Mouse (Mus musculus) hindbrain, embryonic 13.5 days (tissue): ENCODE results near the gene Fxyd5. TPM values are rescaled to one million over a fixed set of nuclear protein-coding genes. Genes with fewer than 3 reads are reported as not detected.

Source experiments
- ATAC-seq: fragments of 200-750 bp; cut with Nextera tagmentation; 2 replicates; pipeline ENCODE4 v1.8.0; 2017; ENCODE audit warnings: moderate TSS enrichment; ENCODE audit not compliant: low FRiP score
- H3K27ac ChIP-seq: fragments of 300-500 bp; sonication (generic); 2 replicates; pipeline ENCODE4 v1.5.1; 2015; ENCODE audit warnings: inconsistent platforms, mild to moderate bottlenecking, moderate library complexity
- H3K27me3 ChIP-seq: fragments of 300-500 bp; sonication (generic); 2 replicates; pipeline ENCODE4 v1.6.1; 2015; ENCODE audit warnings: mild to moderate bottlenecking, inconsistent platforms
- H3K36me3 ChIP-seq: fragments of 300-500 bp; sonication (generic); 2 replicates; pipeline ENCODE4 v1.6.1; 2015; ENCODE audit warnings: mild to moderate bottlenecking, inconsistent platforms
- H3K4me1 ChIP-seq: fragments of 300-500 bp; sonication (generic); replicated peaks from 2 replicates; pipeline ENCODE4 v1.6.1; 2015; ENCODE audit warnings: inconsistent platforms
- H3K4me2 ChIP-seq: fragments of 300-500 bp; sonication (generic); 2 replicates; pipeline ENCODE4 v1.6.1; 2015; ENCODE audit warnings: inconsistent platforms, mild to moderate bottlenecking, moderate library complexity
- H3K4me3 ChIP-seq: fragments of 300-500 bp; sonication (generic); 2 replicates; pipeline ENCODE4 v1.5.1; 2015; ENCODE audit warnings: mild to moderate bottlenecking, inconsistent platforms
- H3K9ac ChIP-seq: fragments of 300-500 bp; sonication (generic); 2 replicates; pipeline ENCODE4 v1.6.1; 2015; ENCODE audit warnings: mild to moderate bottlenecking, inconsistent platforms
- H3K9me3 ChIP-seq: fragments of 300-500 bp; sonication (generic); 2 replicates; pipeline ENCODE4 v1.6.1; 2016; ENCODE audit warnings: inconsistent platforms
- WGBS: fragments of 180-500 bp; shearing (Covaris S2); methylation state at CpG from one replicate; pipeline ENCODE4 v1.1.7; 2015; 5-methylcytosine and 5-hydroxymethylcytosine counted together
- polyA plus RNA-seq: library from polyadenylated mRNA; unstranded; fragments of >200 nt; fragmentation: Nextera tagmentation; extraction: Ambion mirVana; gene quantifications from 2 replicates; pipeline ENCODE4 v1.2.1, GENCODE M21; 2015

Gene Fxyd5
- polyA plus RNA-seq, 1 experiment from 2014 or later = 13.0 TPM

DNA sequence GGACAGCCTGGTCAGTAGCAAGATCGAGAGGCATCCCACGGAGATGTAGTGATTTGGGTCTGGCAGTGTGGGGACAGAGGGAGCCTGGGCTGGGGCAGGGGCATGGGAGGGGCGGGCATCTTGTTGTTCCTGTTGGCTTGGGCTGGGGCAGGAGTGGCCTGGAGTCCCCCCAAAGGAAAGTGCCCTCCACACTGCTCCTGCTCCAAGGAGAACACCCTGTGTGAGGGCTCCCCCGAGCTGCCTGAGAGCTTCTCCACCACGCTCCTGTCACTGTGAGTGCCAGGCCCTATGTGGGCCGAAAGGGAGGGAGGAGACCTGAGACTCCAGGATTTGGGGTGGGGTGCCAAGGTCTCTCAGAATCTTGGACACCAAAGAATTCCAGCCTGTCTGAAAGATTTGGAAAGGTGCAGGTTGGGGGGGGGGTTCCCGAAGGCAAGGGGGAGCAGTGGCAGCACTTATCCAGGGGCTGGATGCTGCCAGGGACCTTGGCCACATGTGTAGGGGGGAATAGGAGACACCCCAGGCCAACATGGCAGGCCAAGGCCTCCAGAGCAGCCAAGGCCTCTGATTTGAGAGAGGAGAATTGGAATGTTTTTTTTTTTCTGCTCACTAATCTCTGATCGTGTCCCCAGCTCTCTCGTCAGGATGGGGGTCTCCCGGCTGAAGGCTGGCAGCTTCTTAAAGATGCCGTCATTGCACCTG lies 17.8 kb upstream of the Fxyd5 start:
- ATAC-seq = no peak
- Histone ChIP-seq H3K27ac (0 out of 2 replicates have a peak overlapping the region, but pooled peaks have one; percentile 35), H3K4me3 (no peak overlapping the region), H3K9ac (peak overlapping the region; percentile 51; the same call in 1 of the 2 replicates), H3K27me3 (peaks cover 2% of the 10 kb centered on the region; the same call in 1 of the 2 replicates), H3K36me3 (no peaks in the 10 kb centered on the region), H3K4me2 (no peak overlapping the region), H3K4me1 (peaks cover 5% of the 10 kb centered on the region), H3K9me3 (no peaks in the 10 kb centered on the region)
- 56% methylated on average over 11 of the region's 11 CpGs for WGBS

- WGBS = 10% methylated on average over 2 of the region's 2 CpGs
- no peaks in the 10 kb centered on the region for H3K36me3 ChIP-seq
- peaks cover 12% of the 10 kb centered on the region for H3K27me3 ChIP-seq
- H3K4me1 ChIP-seq = peaks cover 12% of the 10 kb centered on the region
- H3K9me3 ChIP-seq = no peaks in the 10 kb centered on the region
- no peak within 1 kb of the TSS for H3K4me2 ChIP-seq
- no peak within 1 kb of the TSS for H3K4me3 ChIP-seq
- no peak within 1 kb of the TSS; the same call in 1 of the 2 replicates for H3K9ac ChIP-seq
- 0 out of 2 replicates have a peak, but pooled peaks have one; percentile 41 for ATAC-seq
- 0 out of 2 replicates have a peak within 1 kb of the TSS, but pooled peaks have one; percentile 35 for H3K27ac ChIP-seq
Measured at GRCm38 (mm10) chr7:31059108-31059507, 16.8 kb upstream of the Fxyd5 start, which contains the start of gene Lgi4. TSS of gene Lgi4 (plus strand) at chr7:31059342.

- Histone ChIP-seq H3K4me2 (no peak overlapping the region), H3K9ac (no peak overlapping the region), H3K4me3 (no peak overlapping the region), H3K27me3 (peaks cover 21% of the 10 kb centered on the region), H3K27ac (no peak overlapping the region), H3K9me3 (no peaks in the 10 kb centered on the region), H3K36me3 (no peaks in the 10 kb centered on the region), H3K4me1 (peaks cover 16% of the 10 kb centered on the region)
- WGBS = 88% methylated on average over 6 of the region's 6 CpGs
- no peak for ATAC-seq
Measured at GRCm38 (mm10) chr7:31058211-31058610, 15.9 kb upstream of the Fxyd5 start.

- H3K4me3 ChIP-seq = no peak overlapping the region
- H3K9ac ChIP-seq = no peak overlapping the region
- H3K4me1 ChIP-seq = peaks cover 21% of the 10 kb centered on the region
- H3K4me2 ChIP-seq = no peak overlapping the region
- H3K9me3 ChIP-seq = no peaks in the 10 kb centered on the region
- no peak for ATAC-seq
- H3K27ac ChIP-seq = no peak overlapping the region
- 79% methylated on average over 5 of the region's 5 CpGs for WGBS
- peaks cover 26% of the 10 kb centered on the region for H3K27me3 ChIP-seq
- no peaks in the 10 kb centered on the region for H3K36me3 ChIP-seq
Measured at GRCm38 (mm10) chr7:31057730-31058129, 15.4 kb upstream of the Fxyd5 start.

GRCm38 (mm10) chr7:31057071-31057470 lies 14.8 kb upstream of the Fxyd5 start, which contains the start of gene Fxyd1:
TSS of gene Fxyd1 (minus strand) at chr7:31057199.
- ATAC-seq = no peak
- H3K4me3 ChIP-seq = no peak within 1 kb of the TSS
- WGBS = 87% methylated on average over 2 of the region's 2 CpGs
- peaks cover 32% of the 10 kb centered on the region for H3K27me3 ChIP-seq
- no peaks in the 10 kb centered on the region for H3K9me3 ChIP-seq
- peaks cover 27% of the 10 kb centered on the region for H3K4me1 ChIP-seq
- H3K36me3 ChIP-seq = no peaks in the 10 kb centered on the region
- H3K27ac ChIP-seq = no peak within 1 kb of the TSS
- H3K9ac ChIP-seq = no peak within 1 kb of the TSS
- H3K4me2 ChIP-seq = no peak within 1 kb of the TSS

DNA sequence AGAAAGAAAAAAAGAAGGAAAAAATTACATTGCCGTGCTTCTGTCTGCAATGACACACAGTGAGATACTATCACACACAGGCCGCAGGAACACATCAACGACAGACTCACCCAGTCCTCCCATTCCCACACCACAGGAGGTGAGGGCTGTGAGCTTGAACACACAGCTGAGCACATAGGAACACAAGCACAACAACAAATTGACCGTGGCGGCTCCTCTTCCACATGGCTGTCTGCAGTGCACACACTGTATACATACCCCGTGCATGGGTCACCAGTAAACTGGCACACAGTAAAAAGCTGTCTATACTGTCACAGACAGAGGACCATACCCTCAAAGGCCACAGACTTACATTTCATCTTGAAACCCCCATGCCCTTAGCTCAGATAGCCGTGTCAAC lies 14.2 kb upstream of the Fxyd5 start:
- no peaks in the 10 kb centered on the region for H3K9me3 ChIP-seq
- H3K4me3 ChIP-seq = no peak overlapping the region
- 81% methylated on average over 7 of the region's 7 CpGs for WGBS
- peaks cover 39% of the 10 kb centered on the region for H3K27me3 ChIP-seq
- H3K4me2 ChIP-seq = no peak overlapping the region
- no peak for ATAC-seq
- H3K9ac ChIP-seq = no peak overlapping the region
- H3K4me1 ChIP-seq = peaks cover 33% of the 10 kb centered on the region
- no peak overlapping the region for H3K27ac ChIP-seq
- H3K36me3 ChIP-seq = no peaks in the 10 kb centered on the region

DNA sequence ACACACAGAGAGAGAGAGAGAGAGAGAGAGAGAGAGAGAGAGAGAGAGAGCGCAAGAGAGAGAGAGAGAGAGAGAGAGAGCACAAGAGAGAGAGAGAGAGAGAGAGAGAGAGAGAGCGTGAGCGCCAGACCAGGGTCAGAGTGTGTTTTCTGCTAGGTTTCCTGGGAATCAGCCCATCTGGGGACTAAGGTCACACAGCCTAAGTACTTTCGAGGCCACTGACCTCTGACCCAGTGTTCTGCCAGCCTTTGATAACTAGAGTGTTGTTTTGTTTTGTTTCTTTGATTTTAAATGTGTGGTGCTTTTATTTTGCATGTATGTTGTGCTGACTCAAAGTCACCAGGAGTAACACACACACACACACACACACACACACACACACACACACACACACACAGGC lies 13.6 kb upstream of the Fxyd5 start:
- no peaks in the 10 kb centered on the region for H3K9me3 ChIP-seq
- no peak for ATAC-seq
- no peaks in the 10 kb centered on the region for H3K36me3 ChIP-seq
- no peak overlapping the region for H3K27ac ChIP-seq
- no peak overlapping the region for H3K9ac ChIP-seq
- 31% methylated on average over 4 of the region's 4 CpGs for WGBS
- no peak overlapping the region for H3K4me3 ChIP-seq
- peaks cover 44% of the 10 kb centered on the region for H3K27me3 ChIP-seq
- H3K4me1 ChIP-seq = peaks cover 39% of the 10 kb centered on the region
- H3K4me2 ChIP-seq = no peak overlapping the region

DNA sequence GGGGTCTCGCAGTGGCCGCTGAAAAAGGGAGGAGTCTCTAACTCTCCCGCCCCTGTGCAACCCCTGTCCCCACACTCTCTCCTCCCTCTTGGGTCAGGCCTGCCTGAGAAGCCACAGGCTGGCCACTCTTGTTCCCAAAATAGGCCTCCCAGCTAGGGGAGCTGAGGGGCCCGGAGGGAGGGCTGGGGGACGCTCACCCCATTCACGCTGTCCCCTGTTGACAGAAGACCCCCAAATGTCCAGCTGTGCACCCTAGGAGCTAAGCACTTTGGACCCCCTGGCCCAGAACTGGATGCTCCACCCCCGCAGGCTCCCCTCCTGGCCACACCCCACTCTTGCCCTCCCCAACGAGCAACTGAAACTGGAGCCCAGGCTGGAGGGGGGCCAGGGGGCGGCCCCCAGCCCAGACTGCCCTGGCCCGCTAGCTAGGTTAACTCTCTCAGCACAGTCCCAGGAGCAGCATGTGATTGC lies 13.1 kb upstream of the Fxyd5 start:
- 4% methylated on average over 9 of the region's 10 CpGs for WGBS
- H3K27ac ChIP-seq = no peak overlapping the region
- no peak overlapping the region for H3K4me3 ChIP-seq
- no peaks in the 10 kb centered on the region for H3K36me3 ChIP-seq
- H3K9ac ChIP-seq = peak overlapping the region; percentile 24; the same call in 1 of the 2 replicates
- H3K9me3 ChIP-seq = no peaks in the 10 kb centered on the region
- ATAC-seq = no peak
- H3K4me2 ChIP-seq = peak overlapping the region; percentile 23; the same call in 1 of the 2 replicates
- peaks cover 44% of the 10 kb centered on the region for H3K4me1 ChIP-seq
- peaks cover 49% of the 10 kb centered on the region for H3K27me3 ChIP-seq

DNA sequence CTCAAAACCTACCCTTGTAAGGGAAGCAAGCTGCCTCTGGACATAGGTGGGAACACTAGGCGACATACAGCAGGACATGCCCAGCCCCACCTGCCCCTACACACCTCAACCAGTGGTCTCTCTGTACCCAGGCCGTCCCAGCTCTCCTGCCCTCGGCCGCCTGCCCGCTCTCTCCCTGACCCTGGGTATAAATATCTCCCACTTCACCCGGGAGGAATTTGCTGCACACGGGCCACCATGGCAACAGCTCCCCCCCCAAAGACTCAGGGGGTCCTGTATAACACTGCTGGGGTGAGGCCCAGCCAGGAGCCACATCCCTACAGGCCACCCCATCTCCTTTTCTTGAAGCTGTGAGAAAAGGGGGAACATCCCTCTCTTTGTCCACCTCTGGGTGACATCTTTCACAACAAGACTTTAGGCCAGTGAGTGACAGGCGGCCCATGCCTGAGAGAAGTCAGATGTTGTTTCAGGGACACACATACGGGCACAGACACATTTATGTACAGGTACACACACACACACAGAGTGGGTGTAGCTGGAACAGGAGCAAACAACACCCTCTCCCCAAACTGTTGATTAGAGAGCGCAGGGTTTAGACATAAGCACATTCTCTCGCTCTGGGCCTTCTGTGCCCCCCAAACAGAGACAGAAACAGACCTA lies 12.5 kb upstream of the Fxyd5 start:
- H3K9ac ChIP-seq = peak overlapping the region; percentile 24; the same call in 1 of the 2 replicates
- ATAC-seq = no peak
- H3K4me2 ChIP-seq = peak overlapping the region; percentile 23; the same call in 1 of the 2 replicates
- no peak overlapping the region for H3K4me3 ChIP-seq
- 40% methylated on average over 11 of the region's 11 CpGs for WGBS
- H3K9me3 ChIP-seq = no peaks in the 10 kb centered on the region
- H3K4me1 ChIP-seq = peaks cover 50% of the 10 kb centered on the region
- peaks cover 53% of the 10 kb centered on the region for H3K27me3 ChIP-seq
- H3K27ac ChIP-seq = no peak overlapping the region
- no peaks in the 10 kb centered on the region for H3K36me3 ChIP-seq

- WGBS = 26% methylated on average over 10 of the region's 10 CpGs
- Histone ChIP-seq H3K9me3 (no peaks in the 10 kb centered on the region), H3K9ac (no peak overlapping the region; the same call in 1 of the 2 replicates)
Measured at GRCm38 (mm10) chr7:31053882-31054447, 11.7 kb upstream of the Fxyd5 start.

DNA sequence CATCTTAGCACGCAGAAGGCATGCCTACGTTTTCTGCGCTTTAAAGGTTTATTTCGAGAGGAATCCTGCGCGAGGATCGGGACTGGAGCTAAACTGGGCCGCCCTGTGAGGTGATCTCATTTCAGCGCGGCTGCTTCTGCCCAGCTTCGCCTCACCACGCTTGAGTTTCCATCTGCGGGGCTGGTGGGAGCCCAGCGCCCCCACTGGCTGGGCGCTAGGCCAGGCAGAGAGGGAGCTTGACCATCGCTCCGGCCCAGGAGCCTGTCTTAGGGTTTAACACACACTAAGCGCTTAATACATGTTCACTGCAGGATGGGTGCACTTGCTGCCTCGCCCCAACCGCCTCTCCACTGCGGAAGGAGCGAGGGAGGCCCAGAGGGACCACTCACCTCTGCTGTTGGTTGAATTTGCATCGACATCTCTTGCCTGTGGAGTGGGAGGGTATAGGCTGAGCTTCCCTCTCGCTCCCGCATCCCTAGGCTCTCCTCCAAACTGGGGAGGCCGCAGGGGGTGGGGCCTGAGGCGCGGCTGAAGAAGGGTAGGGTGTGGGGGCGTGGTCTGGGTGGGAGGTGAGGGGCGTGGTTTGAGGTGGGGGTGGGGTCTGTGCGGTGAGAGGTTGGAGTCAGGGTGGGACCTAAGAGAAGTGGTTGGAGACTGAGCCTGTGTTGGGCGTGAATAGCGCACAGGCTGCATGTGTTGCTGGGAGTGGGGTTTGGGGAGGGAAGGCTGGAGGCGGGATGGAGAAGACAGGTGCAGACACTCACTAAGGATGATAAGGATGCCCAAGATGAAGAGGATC lies 10.6 kb upstream of the Fxyd5 start:
- Histone ChIP-seq H3K27me3 (peaks cover 63% of the 10 kb centered on the region), H3K9ac (peak overlapping the region; percentile 39), H3K4me3 (peak overlapping the region; percentile 24), H3K4me2 (peak overlapping the region; percentile 62), H3K9me3 (no peaks in the 10 kb centered on the region), H3K27ac (no peak overlapping the region), H3K36me3 (no peaks in the 10 kb centered on the region), H3K4me1 (peaks cover 58% of the 10 kb centered on the region)
- under 1% methylated on average over 34 of the region's 34 CpGs for WGBS
- ATAC-seq = peak; percentile 15; the same call in 1 of the 2 replicates

More at GRCm38 (mm10) chr7:31053882-31054447, 11.7 kb upstream of the Fxyd5 start:
- peaks cover 53% of the 10 kb centered on the region for H3K27me3 ChIP-seq
- no peak overlapping the region for H3K4me2 ChIP-seq
- no peak overlapping the region for H3K4me3 ChIP-seq
- H3K27ac ChIP-seq = no peak overlapping the region
- ATAC-seq = no peak
- H3K36me3 ChIP-seq = no peaks in the 10 kb centered on the region
- H3K4me1 ChIP-seq = peaks cover 58% of the 10 kb centered on the region
